Mouse (Mus musculus) lung, adult 2 months (tissue): Measurements from ENCODE around the gene Nectin3. TPM values are rescaled to one million over a fixed set of nuclear protein-coding genes. Genes with fewer than 3 reads are reported as not detected.

Experiments
- DNase-seq: peaks from one replicate; pipeline ENCODE4 v3.0.0; 2022
- H3K4me1 ChIP-seq: fragments of 200-500 bp; 2 replicates; pipeline ENCODE4 v1.6.1; 2011; ENCODE audit warnings: low read length; ENCODE audit not compliant: control insufficient read depth, insufficient read depth
- H3K4me3 ChIP-seq: fragments of 200-500 bp; replicated peaks from 2 replicates; pipeline ENCODE3; 2011; ENCODE audit warnings: low read depth, mild to moderate bottlenecking, control low read depth, low read length; ENCODE audit errors: extremely low read depth
- CTCF ChIP-seq: fragments of 200-500 bp; IDR thresholded peaks from 2 replicates; pipeline ENCODE4 v1.5.1; 2011; ENCODE audit warnings: mild to moderate bottlenecking, low read length, control low read depth; ENCODE audit not compliant: insufficient read depth
- POLR2A ChIP-seq: fragments of 200-500 bp; IDR thresholded peaks from 2 replicates; pipeline ENCODE4 v1.6.1; 2011; ENCODE audit warnings: low read depth, mild to moderate bottlenecking, control low read depth, low read length, borderline replicate concordance; ENCODE audit errors: extremely low read depth
- WGBS: fragments of 180-500 bp; shearing (Covaris S2); methylation state at CpG from one replicate; pipeline ENCODE4 v1.1.7; 2018; 5-methylcytosine and 5-hydroxymethylcytosine counted together
- polyA plus RNA-seq: library from polyadenylated mRNA; depleted of rRNA; stranded (reverse); fragments of >200 nt; gene quantifications from 2 replicates; pipeline ENCODE4 v1.2.3, GENCODE M21; 2012; rRNA removed

The Nectin3 gene
- polyA plus RNA-seq: 14.7 and 22.3 TPM in 2 replicates

DNA sequence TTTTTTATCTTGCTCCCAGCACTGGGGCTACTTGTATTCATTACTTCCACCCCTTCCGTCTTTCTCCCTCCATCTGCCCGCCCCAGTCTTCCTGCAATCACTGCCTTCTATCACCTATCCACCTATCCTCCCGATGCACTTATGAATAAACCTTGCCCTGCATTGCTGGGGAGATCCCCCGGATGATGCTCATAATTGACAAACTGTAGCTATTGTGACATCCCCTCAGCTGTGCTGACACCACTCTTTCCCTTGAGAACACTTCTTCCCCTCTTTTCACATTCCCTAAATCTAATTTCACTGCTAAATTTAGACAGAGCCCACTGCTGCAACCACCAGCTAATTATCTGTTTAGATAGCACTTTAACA lies at the start of gene Nectin3:
Gene Nectin3, minus strand, starts transcription at position 105 of the 369 bp plus-strand sequence.
- no peak for DNase-seq
- Histone ChIP-seq H3K4me1 (peaks cover 2% of the 10 kb centered on the region; the same call in 1 of the 2 replicates), H3K4me3 (peak within 1 kb of the TSS; percentile 93)
- 10% methylated on average over 4 of the region's 4 CpGs for WGBS
- TF ChIP-seq POLR2A: no peak
- TF ChIP-seq CTCF: no peak

DNA sequence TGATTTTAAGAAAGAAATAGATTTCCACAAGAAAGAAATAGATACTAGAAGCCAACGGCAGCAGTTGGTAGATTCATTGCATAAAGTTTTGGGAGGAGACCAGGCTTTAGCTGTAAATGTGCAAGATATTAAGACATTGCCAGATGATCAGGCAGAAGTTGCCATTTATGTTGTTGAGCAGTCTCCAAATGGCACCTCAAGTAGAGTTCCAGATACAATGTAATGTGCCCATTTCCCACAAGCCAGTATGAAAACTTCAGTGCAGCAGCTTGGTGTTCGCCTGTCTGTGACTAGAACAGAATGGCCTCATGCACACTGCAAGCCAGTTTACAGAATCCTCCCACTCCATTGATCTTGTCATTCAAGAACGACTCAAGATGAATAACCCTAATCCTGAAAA lies 39.8 kb upstream of the Nectin3 start:
- no peak for DNase-seq
- Histone ChIP-seq H3K4me1 (no peaks in the 10 kb centered on the region), H3K4me3 (no peak overlapping the region)
- WGBS: 93% methylated on average over 3 of the region's 3 CpGs
- no peak for TF ChIP-seq CTCF
- TF ChIP-seq POLR2A: no peak

DNA sequence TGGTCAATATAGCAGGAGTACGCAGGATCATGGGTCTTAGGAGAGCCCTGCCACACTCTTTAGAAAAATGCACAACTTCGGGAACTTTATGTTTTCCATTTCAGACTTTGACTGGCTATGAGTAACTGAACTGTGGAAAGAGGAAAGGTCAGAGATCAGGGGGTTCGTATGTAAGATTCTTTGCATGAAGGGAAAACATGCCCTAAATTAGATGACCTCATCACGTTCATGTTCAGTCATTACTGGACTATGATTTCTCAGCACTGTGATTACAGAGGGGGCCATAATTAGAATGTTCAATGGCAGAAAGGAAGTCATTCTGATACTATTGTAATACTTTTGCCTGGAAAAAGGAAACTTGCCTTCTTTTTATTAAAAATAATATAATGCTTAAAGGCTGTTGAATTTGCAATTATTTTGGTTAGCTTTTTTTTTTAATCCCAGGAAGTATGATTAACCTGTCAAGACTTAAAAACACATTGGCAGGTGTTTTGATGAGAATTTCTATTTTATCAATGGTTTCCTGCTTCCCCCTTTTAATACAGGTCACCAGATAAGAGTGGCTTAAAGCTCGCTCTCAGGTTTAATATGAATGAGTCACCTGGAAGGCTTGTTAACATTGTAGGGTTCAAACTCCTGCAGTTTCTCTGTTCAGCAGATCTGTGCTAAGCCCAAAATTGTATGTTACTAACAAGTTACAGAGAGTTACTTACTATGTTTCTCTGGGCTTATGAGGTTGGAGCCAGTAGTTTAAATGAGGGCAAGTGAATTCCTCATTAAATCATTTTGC lies 34.3 kb upstream of the Nectin3 start:
- no peaks in the 10 kb centered on the region for H3K4me1 ChIP-seq
- 76% methylated on average over 5 of the region's 5 CpGs for WGBS
- H3K4me3 ChIP-seq: no peak overlapping the region
- no peak for DNase-seq
- TF ChIP-seq CTCF (no peak), POLR2A (no peak)

DNA sequence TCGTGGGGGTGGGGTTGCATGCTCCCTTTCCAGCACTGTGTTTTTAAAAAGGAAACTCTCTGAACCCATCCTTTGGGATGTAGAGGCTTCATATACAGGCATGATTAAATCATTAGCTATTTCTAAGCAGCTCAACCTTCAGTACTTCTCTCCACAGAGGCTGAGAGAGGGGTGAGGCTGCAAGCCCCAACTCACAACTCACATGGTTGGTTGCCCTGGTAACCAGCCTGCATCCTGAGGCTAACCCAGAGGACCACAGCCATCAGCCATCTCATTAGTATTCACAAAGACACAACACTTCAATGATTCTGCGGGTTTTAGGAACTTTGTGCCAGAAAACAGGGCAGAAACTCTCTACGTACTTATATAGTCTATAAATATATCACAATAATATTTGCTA lies 32.7 kb upstream of the Nectin3 start:
- DNase-seq: no peak
- WGBS: 66% methylated on average over 3 of the region's 3 CpGs
- Histone ChIP-seq H3K4me1 (no peaks in the 10 kb centered on the region), H3K4me3 (no peak overlapping the region)
- TF ChIP-seq POLR2A (no peak), CTCF (no peak)

DNA sequence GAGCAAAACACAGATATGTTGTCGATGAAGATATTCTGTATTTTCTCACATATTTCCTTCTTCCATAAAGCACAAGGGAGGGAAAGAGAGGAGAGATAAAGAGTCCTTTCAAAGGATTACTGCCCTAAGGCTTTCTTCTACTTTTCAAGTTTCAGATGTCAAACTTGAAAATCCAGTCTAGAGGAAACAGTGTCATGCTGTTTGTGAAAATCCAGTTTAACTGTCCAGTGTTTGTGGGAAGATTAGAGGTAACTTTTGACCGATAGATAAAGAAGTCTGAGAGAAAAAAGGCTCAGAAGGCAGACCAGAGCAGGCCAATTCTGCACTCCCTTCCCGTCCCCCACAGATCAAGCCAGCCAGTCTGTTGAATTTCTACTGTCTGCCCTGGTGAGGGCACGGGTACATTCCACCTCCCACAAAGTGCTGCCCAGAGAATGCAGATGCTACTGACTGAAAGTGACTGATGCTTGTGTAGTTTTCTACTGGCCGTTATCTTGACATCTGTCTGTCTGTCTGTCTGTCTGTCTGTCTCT lies 22.6 kb upstream of the Nectin3 start:
- no peaks in the 10 kb centered on the region for H3K4me1 ChIP-seq
- no peak overlapping the region for H3K4me3 ChIP-seq
- no peak for DNase-seq
- 75% methylated on average over 5 of the region's 5 CpGs for WGBS
- TF ChIP-seq CTCF (no peak), POLR2A (no peak)

DNA sequence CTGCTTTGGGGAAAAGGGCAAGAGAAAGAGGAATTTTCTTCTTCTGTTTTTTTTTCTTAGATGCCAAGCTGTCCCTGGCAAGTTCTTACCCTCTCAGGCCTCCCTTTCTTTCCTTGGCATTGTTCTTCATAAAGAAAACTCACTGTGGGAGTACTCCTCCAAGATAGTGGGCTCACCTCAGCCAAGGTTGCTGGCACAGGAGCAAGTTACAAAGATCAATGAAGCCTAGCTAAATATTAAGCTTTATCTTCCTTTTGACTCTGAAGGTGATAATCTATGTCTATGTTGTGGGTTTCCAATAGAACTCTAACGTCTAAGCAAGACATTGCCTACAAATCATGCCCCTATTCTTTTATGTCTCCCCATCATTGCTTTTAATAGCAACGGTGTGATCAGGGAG lies 21.3 kb upstream of the Nectin3 start:
- no peak overlapping the region for H3K4me3 ChIP-seq
- 84% methylated on average over 2 of the region's 2 CpGs for WGBS
- no peak for DNase-seq
- no peaks in the 10 kb centered on the region for H3K4me1 ChIP-seq
- TF ChIP-seq CTCF: no peak
- TF ChIP-seq POLR2A: no peak

DNA sequence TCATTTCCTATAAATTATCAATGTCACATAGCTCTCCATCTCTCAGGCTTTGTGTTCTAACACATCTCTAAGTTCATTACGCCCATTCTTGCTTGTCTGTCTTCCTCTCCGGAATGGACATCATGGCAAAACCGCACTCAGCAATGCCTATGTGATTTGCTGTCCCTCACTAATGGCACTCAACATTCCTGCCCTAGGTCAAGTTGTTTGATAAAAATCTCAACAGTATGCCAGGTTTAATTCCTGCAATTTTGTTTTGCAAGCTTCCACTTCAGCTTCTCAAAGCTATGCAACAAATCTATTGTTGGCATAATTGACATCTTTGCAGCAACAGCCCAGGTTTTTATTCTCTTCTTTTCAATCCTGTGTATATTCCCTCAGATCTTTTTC lies 9.6 kb upstream of the Nectin3 start:
- no peak for DNase-seq
- Histone ChIP-seq H3K4me3 (no peak overlapping the region), H3K4me1 (peaks cover 4% of the 10 kb centered on the region)
- 70% methylated on average over 3 of the region's 3 CpGs for WGBS
- TF ChIP-seq POLR2A (no peak), CTCF (no peak)

DNA sequence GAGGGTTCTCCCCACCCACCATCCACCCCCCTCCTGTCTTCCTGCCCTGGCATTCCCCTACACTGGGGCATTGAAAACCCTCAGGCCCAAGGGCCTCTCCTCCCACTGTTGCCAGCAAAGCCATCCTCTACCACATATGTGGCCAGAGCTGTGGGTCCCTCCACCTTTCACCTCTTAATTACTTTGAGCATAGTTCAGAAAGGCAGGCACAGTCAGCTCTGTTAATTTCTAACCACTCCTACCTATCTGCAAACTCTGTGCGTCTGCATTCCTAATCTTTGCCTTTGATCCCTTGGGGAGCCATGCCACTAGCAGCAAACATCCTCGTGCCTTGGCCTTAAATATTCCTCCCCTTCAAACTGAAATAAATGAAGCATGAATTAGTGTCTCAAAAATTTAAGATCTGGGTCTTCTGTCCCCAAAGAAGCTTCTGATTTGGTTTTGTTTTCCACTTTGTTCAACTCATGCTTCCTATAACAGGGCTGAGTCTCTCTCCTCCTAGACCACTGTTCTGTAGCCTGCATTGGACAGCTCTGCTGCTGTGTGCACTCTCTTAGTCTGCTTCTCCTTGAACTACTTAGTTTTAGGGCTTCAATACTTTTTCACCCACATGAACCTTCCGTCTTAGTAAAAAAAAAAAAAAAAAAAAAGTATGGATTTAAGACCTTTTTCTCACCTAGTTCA lies 9.1 kb upstream of the Nectin3 start:
- 48% methylated on average over 3 of the region's 3 CpGs for WGBS
- no peak for TF ChIP-seq CTCF
- TF ChIP-seq POLR2A: no peak
- no peak for DNase-seq
- Histone ChIP-seq H3K4me1 (peaks cover 4% of the 10 kb centered on the region), H3K4me3 (no peak overlapping the region)

DNA sequence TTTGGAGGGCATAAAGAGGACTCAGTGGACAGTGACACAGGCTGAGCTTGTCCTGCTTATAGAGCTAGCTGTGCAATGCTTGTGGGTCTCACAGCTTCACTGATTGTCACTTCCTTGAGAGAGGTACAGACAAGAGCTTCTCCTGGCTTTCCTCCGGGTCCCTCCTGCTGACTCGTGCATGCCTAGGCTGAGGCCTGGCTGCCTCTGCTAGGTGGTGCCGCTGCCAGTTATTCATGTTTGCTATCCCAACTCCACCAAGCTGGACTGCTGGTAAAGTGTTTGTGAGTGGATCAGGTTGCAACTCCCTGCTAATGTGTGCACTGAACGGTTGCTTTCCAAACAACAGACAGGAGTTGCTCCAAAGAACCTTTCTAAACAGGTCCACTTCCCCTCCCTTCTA lies 5.7 kb upstream of the Nectin3 start:
- DNase-seq: no peak
- 65% methylated on average over 4 of the region's 4 CpGs for WGBS
- Histone ChIP-seq H3K4me1 (peaks cover 4% of the 10 kb centered on the region), H3K4me3 (no peak overlapping the region)
- no peak for TF ChIP-seq POLR2A
- TF ChIP-seq CTCF: no peak
